Mouse (Mus musculus) limb, embryonic 15.5 days (tissue): ENCODE measurements at regions not wholly inside any gene's neighbourhood (a gene's known extent, or its start where the extent isn't known, plus 50 kb on each side); places are given as distances from the start of the nearest gene placed in this dataset.

Source experiments
- ATAC-seq: fragments of 200-750 bp; cut with Nextera tagmentation; 2 replicates; pipeline ENCODE4 v1.8.0; 2017; ENCODE audit warnings: low read depth, moderate TSS enrichment; ENCODE audit not compliant: insufficient number of reproducible peaks, low FRiP score, low TSS enrichment
- H3K27ac ChIP-seq: fragments of 300-500 bp; sonication (generic); 2 replicates; pipeline ENCODE4 v1.5.1; 2015; ENCODE audit warnings: moderate library complexity, mild to moderate bottlenecking, inconsistent platforms
- H3K27me3 ChIP-seq: fragments of 300-500 bp; sonication (generic); 2 replicates; pipeline ENCODE4 v1.6.1; 2015; ENCODE audit warnings: inconsistent platforms
- H3K36me3 ChIP-seq: fragments of 300-500 bp; sonication (generic); 2 replicates; pipeline ENCODE4 v1.6.1; 2015; ENCODE audit warnings: inconsistent platforms
- H3K4me1 ChIP-seq: fragments of 300-500 bp; sonication (generic); 2 replicates; pipeline ENCODE4 v1.6.1; 2015; ENCODE audit warnings: inconsistent platforms
- H3K4me2 ChIP-seq: fragments of 300-500 bp; sonication (generic); 2 replicates; pipeline ENCODE4 v1.6.1; 2015; ENCODE audit warnings: mild to moderate bottlenecking, inconsistent platforms
- H3K4me3 ChIP-seq: fragments of 300-500 bp; sonication (generic); 2 replicates; pipeline ENCODE4 v1.5.1; 2015; ENCODE audit warnings: mild to moderate bottlenecking, inconsistent platforms
- H3K9ac ChIP-seq: fragments of 300-500 bp; sonication (generic); 2 replicates; pipeline ENCODE4 v1.6.1; 2015; ENCODE audit warnings: inconsistent platforms
- H3K9me3 ChIP-seq: fragments of 300-500 bp; sonication (generic); 2 replicates; pipeline ENCODE4 v1.6.1; 2016; ENCODE audit warnings: inconsistent platforms
- WGBS: fragments of 180-500 bp; shearing (Covaris S2); methylation state at CpG from one replicate; pipeline ENCODE4 v1.1.7; 2015; 5-methylcytosine and 5-hydroxymethylcytosine counted together

DNA sequence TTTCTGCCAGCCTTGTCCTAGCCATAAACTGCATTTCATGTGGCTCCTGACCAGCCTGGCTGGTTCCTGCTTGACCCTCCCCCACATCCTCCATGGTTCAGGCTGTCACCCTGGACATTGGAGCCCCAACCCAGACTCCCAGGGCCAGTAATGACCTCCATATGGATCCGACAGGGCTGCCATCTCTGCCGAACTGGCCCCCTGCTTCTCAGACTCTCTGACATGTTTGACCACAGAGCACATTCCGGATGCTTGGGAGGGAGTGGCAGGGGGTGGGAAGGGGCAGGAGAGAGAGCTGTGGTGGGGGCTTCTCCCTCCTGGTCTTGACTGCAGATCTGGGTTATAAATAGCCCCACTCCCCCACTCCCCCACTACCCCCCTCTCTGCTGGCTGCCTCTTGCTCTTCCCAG, 59.0 kb upstream of the Actrt2 start:
- 13% methylated on average over 3 of the region's 3 CpGs for WGBS
- Histone ChIP-seq H3K9me3 (no peaks in the 10 kb centered on the region), H3K9ac (no peak overlapping the region), H3K27me3 (peaks cover 22% of the 10 kb centered on the region), H3K4me3 (no peak overlapping the region), H3K36me3 (no peaks in the 10 kb centered on the region), H3K27ac (no peak overlapping the region), H3K4me2 (no peak overlapping the region), H3K4me1 (peaks cover 30% of the 10 kb centered on the region)
- 0 out of 2 replicates have a peak, but pooled peaks have one; percentile 42 for ATAC-seq

DNA sequence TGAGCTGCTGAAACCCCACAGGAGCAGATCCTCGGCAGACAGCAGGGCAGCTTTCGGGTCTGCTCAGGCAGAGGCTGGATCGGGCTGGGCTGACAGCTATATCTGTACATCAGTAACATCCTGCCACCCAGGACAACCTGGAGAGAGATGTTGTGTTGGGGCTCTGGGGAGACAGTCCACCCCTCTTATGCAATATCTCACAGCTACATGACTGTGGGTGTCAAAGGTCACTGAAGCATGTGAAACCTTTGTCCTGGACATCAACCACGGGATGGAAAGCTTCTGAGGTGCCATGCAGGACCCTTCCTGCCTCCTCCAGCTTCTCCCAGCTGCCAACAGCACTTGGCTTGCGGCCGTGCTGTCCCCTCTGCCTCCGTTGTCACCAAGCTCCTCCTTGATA, 60.3 kb upstream of the Actrt2 start:
- no peak overlapping the region for H3K27ac ChIP-seq
- no peak overlapping the region for H3K9ac ChIP-seq
- ATAC-seq, result no peak
- H3K36me3 ChIP-seq, result no peaks in the 10 kb centered on the region
- 69% methylated on average over 7 of the region's 7 CpGs for WGBS
- no peak overlapping the region for H3K4me2 ChIP-seq
- H3K4me1 ChIP-seq, result peaks cover 41% of the 10 kb centered on the region
- no peak overlapping the region for H3K4me3 ChIP-seq
- peaks cover 23% of the 10 kb centered on the region for H3K27me3 ChIP-seq
- no peaks in the 10 kb centered on the region for H3K9me3 ChIP-seq

DNA sequence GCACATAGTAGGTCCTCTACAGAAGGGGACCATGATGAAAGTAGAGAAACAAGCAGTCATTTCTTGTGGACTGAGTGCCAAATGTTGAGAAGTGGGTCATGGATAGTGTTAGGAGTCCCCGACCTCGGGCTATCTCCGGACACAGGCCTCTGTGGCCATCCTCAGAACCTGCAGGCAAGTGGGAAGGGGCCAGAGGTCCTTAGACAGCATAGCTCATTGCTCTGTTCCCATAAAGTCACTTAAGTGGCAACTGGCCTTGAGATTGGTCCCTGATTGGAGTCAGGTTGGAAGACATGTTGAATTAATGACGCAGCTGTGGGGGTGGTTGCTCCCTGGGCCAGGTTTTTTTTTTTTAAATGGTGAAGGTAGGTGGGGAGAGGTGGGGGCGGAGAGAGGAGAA, 63.0 kb upstream of the Actrt2 start:
- Histone ChIP-seq H3K9me3 (no peaks in the 10 kb centered on the region), H3K27ac (no peak overlapping the region), H3K4me1 (peaks cover 41% of the 10 kb centered on the region), H3K27me3 (peaks cover 23% of the 10 kb centered on the region), H3K4me3 (no peak overlapping the region), H3K36me3 (no peaks in the 10 kb centered on the region), H3K4me2 (no peak overlapping the region), H3K9ac (no peak overlapping the region)
- no peak for ATAC-seq
- WGBS, result 35% methylated on average over 5 of the region's 5 CpGs

DNA sequence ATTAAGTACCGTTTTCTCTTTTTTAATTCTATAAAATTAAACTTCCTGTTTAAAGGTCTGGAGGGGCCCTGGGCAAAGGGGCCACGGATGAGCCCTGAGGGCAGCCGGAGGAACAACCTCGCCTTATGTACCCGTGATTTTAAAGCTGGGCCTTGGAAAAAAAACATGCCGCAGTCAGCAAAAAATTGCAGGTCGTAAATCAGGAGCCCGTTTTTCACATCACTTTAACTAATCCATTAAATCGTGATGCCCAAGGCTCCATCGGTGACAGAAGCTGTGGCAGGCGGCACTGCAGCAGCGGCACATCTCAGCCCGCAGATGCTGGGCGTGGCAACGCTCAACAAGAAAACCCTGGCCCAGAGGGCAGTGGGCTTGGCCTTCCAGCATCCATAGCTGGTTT, 63.7 kb upstream of the Actrt2 start:
- peaks cover 44% of the 10 kb centered on the region for H3K4me1 ChIP-seq
- H3K36me3 ChIP-seq, result no peaks in the 10 kb centered on the region
- H3K27ac ChIP-seq, result peak overlapping the region; percentile 52; the same call in 1 of the 2 replicates
- ATAC-seq, result no peak
- H3K9ac ChIP-seq, result no peak overlapping the region
- H3K27me3 ChIP-seq, result peaks cover 25% of the 10 kb centered on the region
- H3K4me3 ChIP-seq, result no peak overlapping the region
- H3K4me2 ChIP-seq, result 0 out of 2 replicates have a peak overlapping the region, but pooled peaks have one; percentile 8
- no peaks in the 10 kb centered on the region for H3K9me3 ChIP-seq
- WGBS, result 9% methylated on average over 15 of the region's 15 CpGs

DNA sequence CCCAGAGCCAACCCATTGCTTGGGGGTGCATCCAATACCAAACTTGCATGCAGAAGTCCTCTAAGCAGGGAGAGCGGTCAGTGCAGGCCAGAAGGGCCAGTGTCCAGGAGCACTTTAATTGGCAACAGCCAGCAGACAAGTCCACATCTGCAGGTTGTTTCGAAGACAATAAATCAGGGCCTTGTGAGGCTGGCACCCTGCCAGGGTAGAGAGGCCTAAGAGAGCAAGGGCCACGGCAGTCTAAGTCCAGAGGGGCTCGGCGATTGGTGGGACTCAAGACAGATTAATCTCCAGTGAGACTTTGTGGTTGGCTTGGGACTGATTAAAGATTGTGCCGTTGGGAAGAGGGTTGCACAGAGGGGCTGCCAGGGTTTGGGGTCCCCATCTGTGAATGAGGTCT, 68.4 kb upstream of the Actrt2 start:
- Histone ChIP-seq H3K4me2 (no peak overlapping the region), H3K4me3 (no peak overlapping the region), H3K27ac (no peak overlapping the region), H3K27me3 (peaks cover 36% of the 10 kb centered on the region; the same call in 1 of the 2 replicates), H3K9ac (no peak overlapping the region), H3K9me3 (no peaks in the 10 kb centered on the region), H3K4me1 (peaks cover 31% of the 10 kb centered on the region), H3K36me3 (no peaks in the 10 kb centered on the region)
- 40% methylated on average over 6 of the region's 6 CpGs for WGBS
- no peak for ATAC-seq

DNA sequence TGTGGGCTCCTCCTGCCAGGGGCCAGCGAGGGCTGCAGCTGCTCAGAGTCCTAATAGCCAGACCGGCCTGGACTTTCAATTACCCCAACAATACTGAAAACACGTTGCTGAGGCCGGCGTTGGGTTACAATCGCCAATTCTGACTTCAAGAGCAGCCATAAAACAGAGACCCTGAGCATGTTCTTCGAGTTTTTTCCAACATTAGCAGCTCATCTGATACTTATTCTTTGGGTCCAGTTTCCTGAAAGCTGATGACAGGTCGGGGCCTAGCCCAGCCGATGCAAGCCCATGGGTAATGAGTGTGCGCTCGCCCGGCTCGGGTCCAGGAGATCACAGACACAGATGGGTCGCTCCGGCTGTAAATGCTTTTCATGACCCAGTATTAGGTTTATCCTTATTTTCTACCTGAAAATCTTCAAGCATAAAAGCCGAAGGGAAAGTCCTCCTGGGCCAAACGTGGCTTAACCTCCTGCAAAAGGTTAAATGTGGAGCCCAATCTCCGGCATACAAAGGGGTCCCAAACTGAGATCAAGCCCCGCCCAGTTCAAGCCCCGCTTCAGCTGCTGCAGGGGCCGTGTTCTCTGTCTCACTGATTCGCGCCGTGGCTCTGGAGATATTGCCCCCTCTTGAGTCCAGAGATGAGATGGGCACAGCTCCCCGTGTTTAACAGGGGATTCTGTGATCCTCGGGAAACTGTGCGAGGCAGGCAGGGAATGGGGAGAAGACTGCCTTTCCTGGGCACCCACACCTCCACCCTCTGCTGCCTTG, 73.6 kb upstream of the Actrt2 start:
- no peak overlapping the region; the same call in 1 of the 2 replicates for H3K27ac ChIP-seq
- H3K9ac ChIP-seq, result no peak overlapping the region
- no peak overlapping the region for H3K4me3 ChIP-seq
- no peaks in the 10 kb centered on the region for H3K9me3 ChIP-seq
- H3K4me2 ChIP-seq, result peak overlapping the region; percentile 19; the same call in 1 of the 2 replicates
- H3K36me3 ChIP-seq, result no peaks in the 10 kb centered on the region
- H3K27me3 ChIP-seq, result peaks cover 69% of the 10 kb centered on the region
- ATAC-seq, result no peak
- WGBS, result 18% methylated on average over 27 of the region's 27 CpGs
- peaks cover 31% of the 10 kb centered on the region for H3K4me1 ChIP-seq

DNA sequence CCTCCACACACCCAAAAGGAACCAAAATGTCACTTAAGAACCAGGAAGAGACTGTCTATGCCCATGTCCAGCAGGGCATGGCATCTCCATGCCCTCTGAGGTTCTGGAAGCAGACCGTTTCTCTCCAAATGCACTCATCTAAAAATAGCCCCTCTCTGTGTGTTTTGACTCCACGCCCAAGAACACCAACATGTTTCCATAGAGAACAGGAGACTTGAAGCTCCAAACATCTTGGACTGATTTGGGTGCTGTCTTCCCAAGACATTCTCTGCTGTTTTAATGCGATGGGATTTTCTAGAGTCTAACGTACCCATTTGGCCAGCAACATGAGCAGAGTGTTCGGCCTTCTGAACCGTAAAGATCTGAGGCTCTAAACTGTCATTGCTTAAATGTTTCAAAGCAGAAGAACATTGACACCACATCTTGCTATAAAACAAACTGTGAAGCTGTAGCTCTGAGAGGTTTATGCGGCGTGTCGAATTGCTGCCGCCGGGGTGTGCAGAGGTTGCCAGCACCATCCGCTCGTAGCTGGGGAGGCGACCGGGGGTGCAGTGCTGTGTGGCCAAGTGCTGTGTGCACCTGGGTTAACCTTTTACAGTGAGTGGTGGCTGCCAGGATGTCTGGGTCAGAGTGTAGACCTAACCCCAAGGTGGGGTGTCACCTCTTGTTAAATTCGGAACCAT, 78.8 kb upstream of the Actrt2 start:
- no peak overlapping the region for H3K9ac ChIP-seq
- H3K4me3 ChIP-seq, result no peak overlapping the region
- WGBS, result 51% methylated on average over 16 of the region's 16 CpGs
- peaks cover 67% of the 10 kb centered on the region for H3K27me3 ChIP-seq
- H3K4me1 ChIP-seq, result peaks cover 41% of the 10 kb centered on the region
- no peaks in the 10 kb centered on the region for H3K36me3 ChIP-seq
- no peak for ATAC-seq
- no peak overlapping the region for H3K27ac ChIP-seq
- no peaks in the 10 kb centered on the region for H3K9me3 ChIP-seq
- H3K4me2 ChIP-seq, result no peak overlapping the region

DNA sequence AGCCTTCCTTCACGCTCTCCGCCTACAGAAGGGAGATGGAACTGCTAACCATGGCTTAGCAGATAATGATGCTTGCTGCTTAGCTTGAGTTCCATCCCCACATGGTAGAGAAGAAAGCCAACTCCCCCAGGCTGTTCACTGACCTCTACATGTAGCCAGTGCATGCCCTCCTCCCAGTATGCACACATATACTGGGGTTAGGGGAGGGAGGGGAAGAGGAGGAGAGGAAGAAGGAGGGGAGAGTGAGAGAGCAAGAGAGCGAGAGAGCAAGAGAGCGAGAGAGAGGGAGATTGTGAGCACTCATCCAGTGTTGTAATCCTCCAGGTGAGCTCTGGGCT, 79.3 kb upstream of the Actrt2 start:
- peaks cover 68% of the 10 kb centered on the region for H3K27me3 ChIP-seq
- H3K4me2 ChIP-seq, result no peak overlapping the region
- peaks cover 39% of the 10 kb centered on the region for H3K4me1 ChIP-seq
- H3K27ac ChIP-seq, result no peak overlapping the region
- no peak overlapping the region for H3K9ac ChIP-seq
- no peak overlapping the region for H3K4me3 ChIP-seq
- no peak for ATAC-seq
- H3K9me3 ChIP-seq, result no peaks in the 10 kb centered on the region
- 72% methylated on average over 4 of the region's 4 CpGs for WGBS
- no peaks in the 10 kb centered on the region for H3K36me3 ChIP-seq

DNA sequence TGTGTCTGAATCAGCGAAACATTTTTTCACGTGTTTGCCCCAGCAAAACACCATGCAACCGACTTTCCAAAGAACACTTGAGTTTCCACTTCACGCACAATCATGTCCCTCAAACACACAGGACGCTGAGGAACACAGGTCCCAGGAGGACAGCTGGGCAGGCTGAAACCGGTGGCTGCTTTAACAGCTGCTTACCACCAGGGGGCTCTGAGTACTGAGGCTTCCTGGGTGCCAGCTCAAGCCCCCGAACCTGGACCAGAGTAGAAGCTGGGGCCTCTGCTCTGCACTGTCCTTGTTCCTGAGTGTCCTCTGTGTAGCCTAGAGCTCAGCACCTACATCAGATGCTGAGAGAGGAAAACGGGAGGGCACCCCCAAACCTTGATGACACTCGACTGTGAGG, 81.5 kb upstream of the Actrt2 start:
- Histone ChIP-seq H3K4me1 (peaks cover 42% of the 10 kb centered on the region), H3K4me2 (no peak overlapping the region), H3K9ac (no peak overlapping the region), H3K36me3 (no peaks in the 10 kb centered on the region), H3K27me3 (peaks cover 72% of the 10 kb centered on the region), H3K4me3 (no peak overlapping the region), H3K27ac (no peak overlapping the region), H3K9me3 (no peaks in the 10 kb centered on the region)
- WGBS, result 48% methylated on average over 9 of the region's 9 CpGs
- no peak for ATAC-seq

DNA sequence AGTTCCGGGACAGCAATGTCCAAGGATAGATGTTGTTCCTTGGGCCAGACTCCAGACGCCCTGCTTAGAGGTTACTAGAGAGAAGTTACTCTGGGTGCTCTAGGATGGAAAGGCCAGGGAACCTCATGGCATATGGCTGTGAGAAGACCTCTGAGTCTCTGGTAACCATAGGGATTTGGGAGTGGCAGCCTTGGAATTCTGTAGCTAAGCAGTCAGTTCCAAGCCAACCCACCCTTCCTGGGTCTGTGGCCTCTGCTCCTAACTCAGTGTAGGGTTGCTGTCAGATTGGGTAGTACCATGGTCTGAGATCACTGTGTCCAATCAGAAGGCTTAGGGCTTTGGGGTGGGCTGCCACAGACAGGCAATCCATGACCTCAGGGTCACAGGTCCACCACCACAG, 82.3 kb upstream of the Actrt2 start:
- no peaks in the 10 kb centered on the region for H3K36me3 ChIP-seq
- H3K27ac ChIP-seq, result no peak overlapping the region
- no peak overlapping the region for H3K4me3 ChIP-seq
- no peak overlapping the region; the same call in 1 of the 2 replicates for H3K4me2 ChIP-seq
- no peaks in the 10 kb centered on the region for H3K9me3 ChIP-seq
- no peak overlapping the region for H3K9ac ChIP-seq
- peaks cover 72% of the 10 kb centered on the region for H3K27me3 ChIP-seq
- 0 out of 2 replicates have a peak, but pooled peaks have one; percentile 18 for ATAC-seq
- peaks cover 49% of the 10 kb centered on the region for H3K4me1 ChIP-seq
- 83% methylated on average over 2 of the region's 2 CpGs for WGBS

DNA sequence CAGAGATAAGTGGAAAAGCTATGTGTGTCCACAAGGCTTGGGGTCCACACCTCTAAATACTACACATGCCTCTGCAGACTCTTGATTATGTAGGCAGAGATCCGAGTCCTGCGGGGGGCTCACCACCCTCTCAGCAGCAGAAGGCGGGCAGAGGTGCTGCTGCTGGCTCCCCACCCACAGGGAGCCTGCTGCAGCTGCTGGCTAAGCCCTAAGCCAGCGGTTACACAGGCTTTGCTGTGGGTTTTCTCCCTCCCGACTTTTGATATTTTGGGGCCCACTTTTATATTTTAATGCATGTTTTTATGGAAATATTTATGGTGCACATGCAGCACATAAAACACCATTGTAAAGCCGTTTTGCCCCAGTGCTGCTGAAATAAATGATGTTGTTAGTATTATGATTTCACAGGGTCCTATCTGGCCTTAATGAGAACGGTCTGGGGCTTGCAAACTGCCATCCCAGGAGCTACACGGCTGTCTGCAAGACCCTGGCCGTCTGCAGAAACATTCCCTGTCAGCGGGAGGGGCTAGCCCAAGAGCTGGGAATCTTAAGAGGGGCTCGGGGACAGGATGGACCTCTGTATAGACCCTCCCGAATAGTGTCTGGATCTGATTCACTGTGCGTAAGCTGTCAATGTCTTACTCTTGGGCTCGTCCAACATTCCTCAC, 82.9 kb upstream of the Actrt2 start:
- H3K4me3 ChIP-seq, result no peak overlapping the region
- 26% methylated on average over 14 of the region's 14 CpGs for WGBS
- peaks cover 69% of the 10 kb centered on the region for H3K27me3 ChIP-seq
- H3K36me3 ChIP-seq, result no peaks in the 10 kb centered on the region
- no peak overlapping the region for H3K9ac ChIP-seq
- peaks cover 49% of the 10 kb centered on the region for H3K4me1 ChIP-seq
- no peaks in the 10 kb centered on the region for H3K9me3 ChIP-seq
- peak; percentile 46; the same call in 1 of the 2 replicates for ATAC-seq
- H3K4me2 ChIP-seq, result no peak overlapping the region; the same call in 1 of the 2 replicates
- H3K27ac ChIP-seq, result no peak overlapping the region

DNA sequence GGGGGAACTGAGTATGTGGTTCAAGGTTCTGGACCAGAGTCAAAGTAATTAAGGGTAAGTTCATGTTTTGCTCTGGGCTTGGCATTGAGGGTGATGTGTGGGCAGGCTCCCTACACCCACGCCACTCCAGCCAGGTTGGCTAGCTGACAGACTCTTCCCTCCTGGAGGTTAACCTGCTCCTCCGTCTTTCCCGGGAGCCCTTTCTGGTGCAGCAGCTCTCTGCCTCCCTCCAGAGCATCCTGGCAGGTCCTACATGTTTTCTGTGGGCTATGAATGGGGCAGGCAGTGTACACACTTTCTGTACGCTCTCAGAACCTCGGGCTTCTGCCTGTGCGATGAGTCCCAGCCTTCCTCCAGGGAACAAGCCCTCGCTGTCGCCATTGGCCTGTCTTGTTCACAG, 82.8 kb upstream of the Ttc34 start:
- ATAC-seq, result no peak
- Histone ChIP-seq H3K9ac (no peak overlapping the region), H3K27ac (no peak overlapping the region), H3K4me3 (no peak overlapping the region), H3K4me1 (peaks cover 36% of the 10 kb centered on the region), H3K9me3 (no peaks in the 10 kb centered on the region), H3K4me2 (no peak overlapping the region), H3K36me3 (no peaks in the 10 kb centered on the region), H3K27me3 (peaks cover 53% of the 10 kb centered on the region)
- 49% methylated on average over 8 of the region's 8 CpGs for WGBS
